Mouse (Mus musculus) bone marrow macrophage, adult 2 months (primary cell): Measurements from ENCODE around the gene Eid2b.

Source experiments
- CTCF ChIP-seq: IDR thresholded peaks from 2 replicates; pipeline ENCODE4 v1.5.1; 2012; ENCODE audit warnings: low read depth, mild to moderate bottlenecking, low read length, moderate library complexity
- POLR2A ChIP-seq: IDR thresholded peaks from 2 replicates; pipeline ENCODE4 v1.6.1; 2012; ENCODE audit warnings: mild to moderate bottlenecking, low read depth, low read length, borderline replicate concordance

DNA sequence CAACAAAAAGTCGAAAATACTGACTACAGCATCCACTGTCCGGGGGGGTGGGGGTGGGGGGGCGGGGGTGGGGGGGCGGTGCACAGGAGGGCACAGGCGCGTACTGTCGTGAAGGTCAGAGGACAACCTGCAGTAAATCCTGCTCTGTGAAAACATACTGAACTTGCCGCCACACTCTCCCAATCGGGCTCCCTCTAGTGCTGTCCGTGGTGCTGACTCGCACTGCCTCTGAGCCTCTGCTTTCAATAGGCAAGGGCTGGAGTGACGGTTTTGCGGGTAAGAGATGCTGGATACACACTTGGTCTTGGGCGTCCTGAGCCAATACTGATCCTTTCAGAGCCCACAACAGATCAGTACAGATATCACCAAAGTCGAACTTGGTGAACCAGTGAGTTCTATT is 13.8 kb upstream of the Eid2b start:
- TF ChIP-seq CTCF (no peak), POLR2A (no peak)
